Mouse (Mus musculus) liver, embryonic 12.5 days (tissue): ENCODE data around the gene Bahcc1. TPM values are rescaled to one million over a fixed set of nuclear protein-coding genes. Genes with fewer than 3 reads are reported as not detected.
A peak's percentile ranks its signal among the peaks of the same experiment; 100 is the strongest.

Source experiments
- ATAC-seq: fragments of 200-750 bp; cut with Nextera tagmentation; 2 replicates; pipeline ENCODE4 v1.8.0; 2017; ENCODE audit warnings: moderate number of reproducible peaks, mild to moderate bottlenecking, moderate library complexity
- H3K27ac ChIP-seq: fragments of 300-500 bp; sonication (generic); 2 replicates; pipeline ENCODE4 v1.5.1; 2016; ENCODE audit warnings: mild to moderate bottlenecking
- H3K27me3 ChIP-seq: fragments of 300-500 bp; sonication (generic); replicated peaks from 2 replicates; pipeline ENCODE4 v1.6.1; 2016; ENCODE audit warnings: mild to moderate bottlenecking, moderate library complexity
- H3K36me3 ChIP-seq: fragments of 300-500 bp; sonication (generic); 2 replicates; pipeline ENCODE4 v1.6.1; 2016; ENCODE audit warnings: mild to moderate bottlenecking, moderate library complexity
- H3K4me1 ChIP-seq: fragments of 300-500 bp; sonication (generic); 2 replicates; pipeline ENCODE4 v1.6.1; 2016
- H3K4me2 ChIP-seq: fragments of 300-500 bp; sonication (generic); 2 replicates; pipeline ENCODE4 v1.6.1; 2016; ENCODE audit warnings: mild to moderate bottlenecking, moderate library complexity
- H3K4me3 ChIP-seq: fragments of 300-500 bp; sonication (generic); 2 replicates; pipeline ENCODE4 v1.5.1; 2016; ENCODE audit warnings: mild to moderate bottlenecking, moderate library complexity
- H3K9ac ChIP-seq: fragments of 300-500 bp; sonication (generic); 2 replicates; pipeline ENCODE4 v1.6.1; 2016; ENCODE audit warnings: mild to moderate bottlenecking, moderate library complexity
- H3K9me3 ChIP-seq: fragments of 300-500 bp; sonication (generic); replicated peaks from 2 replicates; pipeline ENCODE4 v1.6.1; 2016; ENCODE audit warnings: mild to moderate bottlenecking, moderate library complexity
- WGBS: fragments of 180-500 bp; shearing (Covaris S2); methylation state at CpG from one replicate; pipeline ENCODE4 v1.1.7; 2016; ENCODE audit not compliant: insufficient replicate concordance; 5-methylcytosine and 5-hydroxymethylcytosine counted together
- polyA plus RNA-seq: library from polyadenylated mRNA; unstranded; fragments of >200 nt; fragmentation: Nextera tagmentation; extraction: Ambion mirVana; gene quantifications from 2 replicates; pipeline ENCODE4 v1.2.1, GENCODE M21; 2016

Gene Bahcc1
- polyA plus RNA-seq, 1 experiment from 2014 or later, result 3.5 TPM

- ATAC-seq, result peak; percentile 55
- Histone ChIP-seq H3K36me3 (no peaks in the 10 kb centered on the region), H3K4me2 (peak overlapping the region; percentile 59), H3K9me3 (no peaks in the 10 kb centered on the region), H3K4me3 (peak overlapping the region; percentile 28; the same call in 1 of the 2 replicates), H3K4me1 (peaks cover 73% of the 10 kb centered on the region), H3K9ac (no peak overlapping the region), H3K27ac (peak overlapping the region; percentile 63), H3K27me3 (peaks cover 64% of the 10 kb centered on the region)
- 7% methylated on average over 10 of the region's 10 CpGs for WGBS
Measured at GRCm38 (mm10) chr11:120240206-120240605, 7.5 kb downstream of the Bahcc1 start.

- H3K27me3 ChIP-seq, result peaks cover 54% of the 10 kb centered on the region
- H3K4me1 ChIP-seq, result peaks cover 65% of the 10 kb centered on the region
- no peak overlapping the region for H3K9ac ChIP-seq
- H3K27ac ChIP-seq, result peak overlapping the region; percentile 52
- no peak for ATAC-seq
- no peaks in the 10 kb centered on the region for H3K36me3 ChIP-seq
- peak overlapping the region; percentile 19; the same call in 1 of the 2 replicates for H3K4me2 ChIP-seq
- H3K4me3 ChIP-seq, result no peak overlapping the region
- H3K9me3 ChIP-seq, result no peaks in the 10 kb centered on the region
- 63% methylated on average over 29 of the region's 29 CpGs for WGBS
Measured at GRCm38 (mm10) chr11:120240941-120241890, 8.5 kb downstream of the Bahcc1 start.

- Histone ChIP-seq H3K9ac (no peak overlapping the region), H3K4me1 (peaks cover 64% of the 10 kb centered on the region), H3K4me2 (no peak overlapping the region), H3K27ac (no peak overlapping the region), H3K9me3 (no peaks in the 10 kb centered on the region), H3K27me3 (peaks cover 44% of the 10 kb centered on the region), H3K36me3 (no peaks in the 10 kb centered on the region), H3K4me3 (no peak overlapping the region)
- WGBS, result 57% methylated on average over 6 of the region's 6 CpGs
- ATAC-seq, result no peak
Measured at GRCm38 (mm10) chr11:120241981-120242725, 9.4 kb downstream of the Bahcc1 start.

- Histone ChIP-seq H3K27ac (no peak overlapping the region), H3K4me1 (peaks cover 61% of the 10 kb centered on the region)
- no peak for ATAC-seq
Measured at GRCm38 (mm10) chr11:120242726-120243530, 10.2 kb downstream of the Bahcc1 start.

GRCm38 (mm10) chr11:120243531-120243820 is 10.7 kb downstream of the Bahcc1 start:
- 83% methylated on average over 6 of the region's 6 CpGs for WGBS
- H3K4me1 ChIP-seq, result peaks cover 63% of the 10 kb centered on the region

More at GRCm38 (mm10) chr11:120242726-120243530, 10.2 kb downstream of the Bahcc1 start:
- Histone ChIP-seq H3K9ac (no peak overlapping the region), H3K36me3 (no peaks in the 10 kb centered on the region), H3K27me3 (peaks cover 37% of the 10 kb centered on the region), H3K4me2 (no peak overlapping the region), H3K4me3 (no peak overlapping the region), H3K9me3 (no peaks in the 10 kb centered on the region)
- 82% methylated on average over 22 of the region's 22 CpGs for WGBS

GRCm38 (mm10) chr11:120248160-120248793 is 15.5 kb downstream of the Bahcc1 start:
- 65% methylated on average over 10 of the region's 10 CpGs for WGBS
- H3K36me3 ChIP-seq, result no peaks in the 10 kb centered on the region
- no peak overlapping the region for H3K27ac ChIP-seq
- peaks cover 5% of the 10 kb centered on the region; the same call in 1 of the 2 replicates for H3K27me3 ChIP-seq
- H3K9ac ChIP-seq, result no peak overlapping the region
- no peak overlapping the region for H3K4me2 ChIP-seq
- no peaks in the 10 kb centered on the region for H3K9me3 ChIP-seq
- no peak overlapping the region for H3K4me3 ChIP-seq
- H3K4me1 ChIP-seq, result peaks cover 53% of the 10 kb centered on the region
- no peak for ATAC-seq

More at GRCm38 (mm10) chr11:120243531-120243820, 10.7 kb downstream of the Bahcc1 start:
- no peak overlapping the region for H3K27ac ChIP-seq
- no peaks in the 10 kb centered on the region for H3K36me3 ChIP-seq
- H3K4me3 ChIP-seq, result no peak overlapping the region
- H3K9me3 ChIP-seq, result no peaks in the 10 kb centered on the region
- H3K27me3 ChIP-seq, result peaks cover 31% of the 10 kb centered on the region
- no peak overlapping the region for H3K9ac ChIP-seq
- no peak overlapping the region for H3K4me2 ChIP-seq
- ATAC-seq, result no peak

GRCm38 (mm10) chr11:120248899-120249298 is 16.2 kb downstream of the Bahcc1 start:
- WGBS, result 74% methylated on average over 6 of the region's 6 CpGs
- no peak overlapping the region for H3K4me2 ChIP-seq

GRCm38 (mm10) chr11:120250991-120251949 is 18.5 kb downstream of the Bahcc1 start:
- Histone ChIP-seq H3K4me2 (no peak overlapping the region), H3K27me3 (peaks cover 5% of the 10 kb centered on the region; the same call in 1 of the 2 replicates), H3K9ac (no peak overlapping the region), H3K9me3 (no peaks in the 10 kb centered on the region), H3K27ac (0 out of 2 replicates have a peak overlapping the region, but pooled peaks have one; percentile 7), H3K4me1 (peaks cover 69% of the 10 kb centered on the region), H3K36me3 (no peaks in the 10 kb centered on the region), H3K4me3 (no peak overlapping the region)
- no peak for ATAC-seq
- WGBS, result 42% methylated on average over 18 of the region's 18 CpGs

More at GRCm38 (mm10) chr11:120248899-120249298, 16.2 kb downstream of the Bahcc1 start:
- no peak overlapping the region for H3K27ac ChIP-seq
- H3K4me1 ChIP-seq, result peaks cover 53% of the 10 kb centered on the region
- ATAC-seq, result no peak
- no peak overlapping the region for H3K9ac ChIP-seq
- H3K36me3 ChIP-seq, result no peaks in the 10 kb centered on the region
- peaks cover 5% of the 10 kb centered on the region; the same call in 1 of the 2 replicates for H3K27me3 ChIP-seq
- H3K4me3 ChIP-seq, result no peak overlapping the region
- H3K9me3 ChIP-seq, result no peaks in the 10 kb centered on the region

GRCm38 (mm10) chr11:120251950-120252308 is 19.2 kb downstream of the Bahcc1 start:
- H3K4me2 ChIP-seq, result no peak overlapping the region
- H3K4me3 ChIP-seq, result no peak overlapping the region
- H3K4me1 ChIP-seq, result peaks cover 68% of the 10 kb centered on the region
- peaks cover 7% of the 10 kb centered on the region; the same call in 1 of the 2 replicates for H3K27me3 ChIP-seq
- H3K9ac ChIP-seq, result no peak overlapping the region
- no peaks in the 10 kb centered on the region for H3K36me3 ChIP-seq
- H3K27ac ChIP-seq, result no peak overlapping the region
- no peak for ATAC-seq
- WGBS, result 48% methylated on average over 6 of the region's 6 CpGs
- H3K9me3 ChIP-seq, result no peaks in the 10 kb centered on the region

GRCm38 (mm10) chr11:120252398-120252797 is 19.7 kb downstream of the Bahcc1 start:
- ATAC-seq, result no peak
- Histone ChIP-seq H3K9ac (no peak overlapping the region), H3K4me1 (peaks cover 67% of the 10 kb centered on the region), H3K4me2 (no peak overlapping the region), H3K4me3 (no peak overlapping the region), H3K27ac (no peak overlapping the region), H3K9me3 (no peaks in the 10 kb centered on the region), H3K27me3 (peaks cover 9% of the 10 kb centered on the region; the same call in 1 of the 2 replicates), H3K36me3 (no peaks in the 10 kb centered on the region)
- 54% methylated on average over 5 of the region's 5 CpGs for WGBS
